Mouse (Mus musculus): ENCODE measurements around the gene Commd1. TPM values are rescaled to one million over a fixed set of nuclear protein-coding genes. Genes with fewer than 3 reads are reported as not detected.

Commd1 gene
- total and polyA plus RNA-seq, 2 experiments from 2014 or later = 44.0 to 207 TPM

- no peak overlapping the region for H3K4me3 ChIP-seq (ENCODE audit: low read depth, low read length)
- 0 out of 2 replicates have a peak, but pooled peaks cover 3% of the 10 kb centered on the region for H3K9me3 ChIP-seq (ENCODE audit: low read length)
- no peaks in the 10 kb centered on the region for H3K27me3 ChIP-seq (ENCODE audit: insufficient read depth, low read length)
- no peak overlapping the region for H3K27ac ChIP-seq (ENCODE audit: low read depth, low read length)
- 62% methylated on average over 6 of the region's 6 CpGs for WGBS
- H3K9ac ChIP-seq = no peak overlapping the region
- H3K4me2 ChIP-seq (ENCODE audit: low read depth) = no peak overlapping the region
- TF ChIP-seq CTCF (IDR thresholded peaks at IDR 0.05; ENCODE audit: low read depth) = peak; percentile 61
- ATAC-seq (no peak), DNase-seq (peak; percentile 39)
- H3K4me1 ChIP-seq (ENCODE audit: insufficient read depth) = no peaks in the 10 kb centered on the region; the same call in 1 of the 2 replicates
- no peaks in the 10 kb centered on the region for H3K36me3 ChIP-seq (ENCODE audit: insufficient read depth)
These were observed 12.7 kb downstream of the Commd1 start for GRCm38 (mm10) chr11:22969486-22969885.

- Histone ChIP-seq H3K36me3 (ENCODE audit: insufficient read depth) (no peaks in the 10 kb centered on the region), H3K4me1 (ENCODE audit: insufficient read depth) (no peaks in the 10 kb centered on the region), H3K27me3 (ENCODE audit: insufficient read depth, low read length) (no peaks in the 10 kb centered on the region), H3K9ac (no peak overlapping the region), H3K4me2 (ENCODE audit: low read depth) (no peak overlapping the region), H3K9me3 (ENCODE audit: low read length) (no peaks in the 10 kb centered on the region), H3K27ac (ENCODE audit: low read depth, low read length) (no peak overlapping the region), H3K4me3 (ENCODE audit: low read depth, low read length) (no peak overlapping the region)
- peak; percentile 51 for TF ChIP-seq CTCF (IDR thresholded peaks at IDR 0.05; ENCODE audit: low read depth)
- 81% methylated on average over 4 of the region's 4 CpGs for WGBS
- no peak for ATAC-seq
- no peak for DNase-seq
These were observed 16.7 kb downstream of the Commd1 start for GRCm38 (mm10) chr11:22965503-22965902.

DNA sequence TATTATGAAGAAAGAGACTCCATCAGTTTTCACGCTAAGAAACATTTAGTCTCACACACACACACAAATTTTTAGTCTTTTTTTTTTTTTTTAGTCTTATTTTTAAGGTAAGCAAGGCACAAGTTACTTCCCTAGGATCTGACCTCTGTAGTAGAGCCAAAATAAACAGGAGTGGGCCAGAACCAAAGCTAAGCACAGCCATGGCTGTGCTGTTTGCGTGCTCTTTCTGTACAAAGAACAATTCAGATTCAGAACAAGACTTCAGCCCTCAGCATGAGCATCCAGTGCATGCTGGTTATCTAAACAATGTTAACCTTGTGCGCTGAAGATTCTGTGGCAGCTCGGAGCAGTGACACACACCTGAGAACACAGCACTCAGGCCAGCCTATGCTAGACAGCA is 17.8 kb downstream of the Commd1 start:
- ATAC-seq (no peak), DNase-seq (no peak)
- H3K4me1 ChIP-seq (ENCODE audit: insufficient read depth) = no peaks in the 10 kb centered on the region
- no peak overlapping the region for H3K27ac ChIP-seq (ENCODE audit: low read depth, low read length)
- H3K4me3 ChIP-seq (ENCODE audit: low read depth, low read length) = no peak overlapping the region
- H3K9me3 ChIP-seq (ENCODE audit: low read length) = no peaks in the 10 kb centered on the region
- H3K9ac ChIP-seq = no peak overlapping the region
- no peaks in the 10 kb centered on the region for H3K36me3 ChIP-seq (ENCODE audit: insufficient read depth)
- TF ChIP-seq CTCF (IDR thresholded peaks at IDR 0.05; ENCODE audit: low read depth) = no peak
- 82% methylated on average over 4 of the region's 4 CpGs for WGBS
- no peak overlapping the region for H3K4me2 ChIP-seq (ENCODE audit: low read depth)
- H3K27me3 ChIP-seq (ENCODE audit: insufficient read depth, low read length) = no peaks in the 10 kb centered on the region

DNA sequence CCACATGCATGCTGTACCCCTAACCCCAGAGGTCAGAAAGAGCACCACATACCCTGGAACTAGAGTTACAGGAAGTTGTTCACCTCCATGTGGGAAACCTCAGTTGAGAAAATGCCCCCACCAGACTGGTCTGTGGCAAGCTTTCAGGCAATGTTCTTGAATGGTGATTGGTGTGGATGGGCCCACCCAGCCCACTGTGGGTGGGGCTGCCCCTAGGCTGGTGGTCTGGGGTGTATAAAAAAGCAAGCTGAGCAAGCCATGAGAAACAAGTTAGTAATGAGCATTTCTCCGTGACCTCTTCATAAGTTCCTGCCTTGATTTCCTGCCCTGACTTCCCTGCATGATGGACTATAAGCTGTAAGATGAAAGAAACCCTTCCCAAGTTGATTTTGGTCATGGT is 20.1 kb downstream of the Commd1 start:
- H3K4me2 ChIP-seq (ENCODE audit: low read depth) = no peak overlapping the region
- no peak overlapping the region for H3K9ac ChIP-seq
- H3K9me3 ChIP-seq (ENCODE audit: low read length) = no peaks in the 10 kb centered on the region
- no peaks in the 10 kb centered on the region for H3K4me1 ChIP-seq (ENCODE audit: insufficient read depth)
- no peak overlapping the region for H3K4me3 ChIP-seq (ENCODE audit: low read depth, low read length)
- no peak overlapping the region for H3K27ac ChIP-seq (ENCODE audit: low read depth, low read length)
- no peak for DNase-seq
- 100% methylated on average over 1 of the region's 1 CpGs for WGBS
- no peak for TF ChIP-seq CTCF (IDR thresholded peaks at IDR 0.05; ENCODE audit: low read depth)
- H3K27me3 ChIP-seq (ENCODE audit: insufficient read depth, low read length) = no peaks in the 10 kb centered on the region
- no peak for ATAC-seq
- H3K36me3 ChIP-seq (ENCODE audit: insufficient read depth) = no peaks in the 10 kb centered on the region

- no peak overlapping the region for H3K9ac ChIP-seq
- no peak overlapping the region for H3K4me2 ChIP-seq (ENCODE audit: low read depth)
- WGBS = 94% methylated on average over 4 of the region's 4 CpGs
- H3K27me3 ChIP-seq (ENCODE audit: insufficient read depth, low read length) = no peaks in the 10 kb centered on the region
- no peaks in the 10 kb centered on the region for H3K9me3 ChIP-seq (ENCODE audit: low read length)
- H3K4me1 ChIP-seq (ENCODE audit: insufficient read depth) = no peaks in the 10 kb centered on the region
- H3K27ac ChIP-seq (ENCODE audit: low read depth, low read length) = no peak overlapping the region
- DNase-seq = no peak
- no peak for ATAC-seq
- peak; percentile 59 for TF ChIP-seq CTCF (IDR thresholded peaks at IDR 0.05; ENCODE audit: low read depth)
- peaks cover 3% of the 10 kb centered on the region; the same call in 1 of the 2 replicates for H3K36me3 ChIP-seq (ENCODE audit: insufficient read depth)
- H3K4me3 ChIP-seq (ENCODE audit: low read depth, low read length) = no peak overlapping the region
These were observed 24.3 kb downstream of the Commd1 start for GRCm38 (mm10) chr11:22957791-22958374.

DNA sequence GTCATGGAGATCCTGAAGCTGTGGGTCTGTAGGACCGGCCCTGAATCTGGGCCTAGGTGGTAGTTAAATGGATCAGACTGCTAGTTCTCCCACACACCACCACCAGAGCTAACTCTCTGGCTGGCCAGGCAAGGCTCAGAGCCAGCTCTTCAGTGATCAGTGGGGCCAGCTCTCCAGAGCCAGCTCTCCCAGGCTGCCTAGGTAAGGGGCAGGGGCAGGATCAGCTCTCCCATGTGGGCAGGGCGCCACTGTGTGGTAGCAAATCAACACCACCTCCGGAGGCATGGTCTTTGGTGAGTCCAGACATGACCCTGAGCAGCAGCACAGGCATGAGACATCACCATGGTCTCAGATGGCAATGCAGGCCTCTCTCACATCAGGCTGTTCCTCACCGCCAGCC is 25.4 kb downstream of the Commd1 start:
- Histone ChIP-seq H3K9me3 (ENCODE audit: low read length) (no peaks in the 10 kb centered on the region), H3K27me3 (ENCODE audit: insufficient read depth, low read length) (no peaks in the 10 kb centered on the region), H3K4me3 (ENCODE audit: low read depth, low read length) (no peak overlapping the region), H3K27ac (ENCODE audit: low read depth, low read length) (no peak overlapping the region), H3K9ac (no peak overlapping the region), H3K36me3 (ENCODE audit: insufficient read depth) (peaks cover 3% of the 10 kb centered on the region; the same call in 1 of the 2 replicates), H3K4me2 (ENCODE audit: low read depth) (no peak overlapping the region), H3K4me1 (ENCODE audit: insufficient read depth) (no peaks in the 10 kb centered on the region)
- peak; percentile 56 for TF ChIP-seq CTCF (IDR thresholded peaks at IDR 0.05; ENCODE audit: low read depth)
- no peak for DNase-seq
- 72% methylated on average over 4 of the region's 4 CpGs for WGBS
- ATAC-seq = peak; percentile 68; the same call in 1 of the 2 replicates

DNA sequence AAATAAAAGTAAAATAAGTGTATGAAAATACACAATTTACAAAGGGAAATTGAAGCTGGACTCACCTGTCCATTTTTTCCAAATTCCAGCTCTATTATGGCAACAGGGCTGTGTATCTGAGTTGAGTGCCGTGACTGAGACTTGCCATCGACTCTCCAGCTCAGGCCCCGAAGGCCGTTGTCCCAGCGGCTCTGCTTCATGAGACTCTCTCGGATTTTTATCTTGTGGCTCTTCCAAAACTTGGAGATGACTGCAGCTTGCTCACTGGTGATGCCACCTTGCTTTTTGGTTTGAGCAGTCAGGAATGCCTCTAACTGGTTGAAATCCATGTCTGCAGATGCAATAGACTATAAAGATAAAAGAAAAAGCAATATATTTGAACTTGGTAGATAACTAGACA is 25.8 kb downstream of the Commd1 start:
- Histone ChIP-seq H3K4me1 (ENCODE audit: insufficient read depth) (no peaks in the 10 kb centered on the region), H3K4me3 (ENCODE audit: low read depth, low read length) (no peak overlapping the region), H3K27ac (ENCODE audit: low read depth, low read length) (no peak overlapping the region), H3K27me3 (ENCODE audit: insufficient read depth, low read length) (no peaks in the 10 kb centered on the region), H3K9ac (no peak overlapping the region), H3K36me3 (ENCODE audit: insufficient read depth) (peaks cover 3% of the 10 kb centered on the region; the same call in 1 of the 2 replicates), H3K4me2 (ENCODE audit: low read depth) (no peak overlapping the region), H3K9me3 (ENCODE audit: low read length) (no peaks in the 10 kb centered on the region)
- 95% methylated on average over 6 of the region's 6 CpGs for WGBS
- DNase-seq (no peak), ATAC-seq (no peak)
- no peak for TF ChIP-seq CTCF (IDR thresholded peaks at IDR 0.05; ENCODE audit: low read depth)
